Comparison of ENCODE assay signal across 28 mouse cellular contexts in genomic region chr5:17276782-17277578, GRCm38 (mm10).
DNase-seq lines count a peak whose midpoint lies in the region; ATAC-seq and TF ChIP-seq lines count a peak whose summit lies in the region.
"Had no signal": no experiment of that assay in that cellular context is flagged by ENCODE, and none has a peak within 500 bp of the region (broad histone marks: within the 10 kb centered on the region; RNA-seq: fewer than 3 reads in every experiment).

No protein-coding gene starts in this region.

- H3K9ac ChIP-seq in kidney, embryonic 15.5 days = no peak overlapping the region
- no peak overlapping the region for H3K9ac ChIP-seq in kidney, postnatal 0 days (ENCODE audit: low read depth, low read length)
- H3K9ac ChIP-seq: embryonic facial prominence, embryonic 13.5 days; embryonic facial prominence, embryonic 15.5 days; forebrain, embryonic 12.5 days had no signal

- H3K4me3 ChIP-seq in kidney, embryonic 15.5 days (replicated peaks) = no peak overlapping the region
- no peak overlapping the region for H3K4me3 ChIP-seq in kidney, postnatal 0 days (replicated peaks; ENCODE audit: low read depth, low read length)
- H3K4me3 ChIP-seq: embryonic facial prominence, embryonic 13.5 days; embryonic facial prominence, embryonic 15.5 days; erythroblast, embryonic 14.5 days; forebrain, embryonic 10.5 days; forebrain, embryonic 12.5 days had no signal

- no peaks in the 10 kb centered on the region for H3K9me3 ChIP-seq in kidney, embryonic 15.5 days (replicated peaks)
- no peaks in the 10 kb centered on the region for H3K9me3 ChIP-seq in kidney, postnatal 0 days (replicated peaks; ENCODE audit: low read length)
- H3K9me3 ChIP-seq: embryonic facial prominence, embryonic 13.5 days; embryonic facial prominence, embryonic 15.5 days; forebrain, embryonic 10.5 days; forebrain, embryonic 12.5 days; G1E had no signal

- H3K4me1 ChIP-seq in kidney, embryonic 15.5 days = no peaks in the 10 kb centered on the region
- no peaks in the 10 kb centered on the region for H3K4me1 ChIP-seq in kidney, postnatal 0 days (replicated peaks; ENCODE audit: insufficient read depth, low read length)
- H3K4me1 ChIP-seq: forebrain, embryonic 10.5 days; forebrain, embryonic 12.5 days had no signal

- 57% methylated on average over 3 of the region's 3 CpGs for WGBS in kidney, embryonic 15.5 days
- 52% methylated on average over 3 of the region's 3 CpGs for WGBS in kidney, postnatal 0 days

- no peaks in the 10 kb centered on the region for H3K36me3 ChIP-seq in kidney, embryonic 15.5 days
- H3K36me3 ChIP-seq in kidney, postnatal 0 days (ENCODE audit: insufficient read depth, low read length) = no peaks in the 10 kb centered on the region
- H3K36me3 ChIP-seq: embryonic facial prominence, embryonic 13.5 days; embryonic facial prominence, embryonic 15.5 days; forebrain, embryonic 10.5 days; forebrain, embryonic 12.5 days; G1E had no signal

- H3K27me3 ChIP-seq in kidney, embryonic 15.5 days = no peaks in the 10 kb centered on the region
- no peaks in the 10 kb centered on the region for H3K27me3 ChIP-seq in kidney, postnatal 0 days (ENCODE audit: insufficient read depth, low read length)
- H3K27me3 ChIP-seq: CH12.LX; embryonic facial prominence, embryonic 13.5 days; embryonic facial prominence, embryonic 15.5 days; forebrain, embryonic 12.5 days; Patski had no signal

- peak overlapping the region; percentile 10; the same call in 1 of the 2 replicates for H3K4me2 ChIP-seq in kidney, embryonic 15.5 days
- no peak overlapping the region for H3K4me2 ChIP-seq in kidney, postnatal 0 days (ENCODE audit: low read length)
- H3K4me2 ChIP-seq: embryonic facial prominence, embryonic 13.5 days; embryonic facial prominence, embryonic 15.5 days; forebrain, embryonic 12.5 days had no signal

- DNase-seq in heart, adult 11 months = peak; percentile 56
- no peak for DNase-seq in heart, postnatal 4 days
- DNase-seq in kidney, adult 9 months = peak; percentile 66
- no peak for DNase-seq in kidney, postnatal 14 days
- DNase-seq in kidney, adult 8-10 months = no peak
- no peak for DNase-seq in kidney, postnatal 0 days (ENCODE audit: low spot score)
- DNase-seq: adrenal gland, adult 8-10 months; adrenal gland, postnatal 14 days; adrenal gland, postnatal 36 days; B cell, adult 2 months; cerebellum, adult 11-12 months; cerebellum, adult 2 months; cerebellum, adult 9-10 months; cerebellum, postnatal 14 days; cerebellum, postnatal 36 days; embryo, embryonic 11 days had no signal

- TF ChIP-seq CTCF in kidney, postnatal 0 days (IDR thresholded peaks at IDR 0.05; ENCODE audit: low read depth) = no peak

- peak; percentile 93 for ATAC-seq in kidney, embryonic 15.5 days (replicated peaks; ENCODE audit: low FRiP score)
- peak; percentile 71 for ATAC-seq in kidney, postnatal 0 days (replicated peaks; ENCODE audit: low FRiP score, low read depth)
- ATAC-seq: activated CD4-positive, CD25-positive, alpha-beta regulatory T cell, adult 4 months; CD4-positive, CD25-positive, alpha-beta regulatory T cell, adult 4 months; forebrain, embryonic 14.5 days; Patski had no signal

- peak overlapping the region; percentile 72 for H3K27ac ChIP-seq in kidney, embryonic 15.5 days
- peak overlapping the region; percentile 62; the same call in 1 of the 2 replicates for H3K27ac ChIP-seq in kidney, postnatal 0 days
- H3K27ac ChIP-seq: embryonic facial prominence, embryonic 13.5 days; embryonic facial prominence, embryonic 15.5 days; forebrain, embryonic 10.5 days; forebrain, embryonic 12.5 days had no signal

Comparison
In these comparisons a context has a peak if more than half of its experiments do, and no peak if none do; other contexts are left out.
1. DNase-seq: peak in heart, adult 11 months (single experiment) and kidney, adult 9 months (single experiment); none in heart, postnatal 4 days (single experiment), kidney, postnatal 14 days (single experiment), kidney, adult 8-10 months (0 of 2) and kidney, postnatal 0 days (single experiment).